ENCODE assay signal across 8 mouse cellular contexts in the genomic region with DNA sequence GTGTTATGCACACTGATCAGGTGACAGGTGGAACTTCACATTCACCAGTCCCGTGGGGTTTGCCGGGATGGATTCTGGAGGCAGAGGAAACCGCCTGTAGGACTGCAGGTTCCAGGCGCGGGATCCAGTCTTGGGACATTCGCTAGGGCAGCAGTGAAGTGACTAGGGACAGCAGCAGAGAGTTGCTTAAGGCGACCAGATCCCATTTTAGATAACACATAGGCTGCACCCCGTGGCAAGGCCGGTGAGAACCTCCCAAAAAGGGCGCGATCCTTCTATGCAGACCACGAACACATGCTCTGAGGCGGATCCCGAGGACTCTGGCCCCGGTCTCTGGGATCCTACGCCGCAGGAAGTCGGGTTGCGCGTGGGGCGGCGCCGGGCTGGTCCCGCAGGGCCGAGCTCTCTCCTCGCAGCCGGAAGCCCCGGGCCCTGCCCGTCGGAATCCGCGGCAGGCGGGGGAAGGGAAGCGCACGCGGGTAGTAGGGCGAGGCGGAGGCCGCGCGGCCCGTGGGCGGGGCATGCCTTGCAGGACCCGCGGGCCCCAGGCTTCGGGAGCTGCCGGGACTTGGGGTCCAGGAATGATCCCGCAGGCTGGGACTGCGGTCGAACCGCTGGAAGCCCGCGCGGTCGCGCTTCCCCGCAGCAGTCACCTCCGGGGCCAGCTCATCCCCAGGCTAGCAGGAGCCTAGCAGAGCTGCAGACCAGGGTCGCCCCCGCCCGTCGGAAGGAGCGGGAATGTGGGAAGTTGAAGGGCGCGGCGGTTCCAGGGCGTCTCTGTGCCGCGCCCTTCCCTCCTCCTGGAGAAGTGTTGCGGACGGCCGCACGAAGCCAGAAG.
DNase-seq lines count a peak whose midpoint lies in the region; ATAC-seq and TF ChIP-seq lines count a peak whose summit lies in the region.

No protein-coding gene starts in this region.

- peak overlapping the region; percentile 60; the same call in 1 of the 2 replicates for H3K4me3 ChIP-seq in G1E (ENCODE audit: low read depth, low read length)
- H3K4me3 ChIP-seq in gastrocnemius, adult 2 months = peak overlapping the region; percentile 83
- H3K4me3 ChIP-seq in hindbrain, embryonic 15.5 days = peak overlapping the region; percentile 43

- H3K36me3 ChIP-seq in G1E (replicated peaks) = peaks cover 34% of the 10 kb centered on the region
- peaks cover under 1% of the 10 kb centered on the region for H3K36me3 ChIP-seq in hindbrain, embryonic 15.5 days

- WGBS in hindbrain, embryonic 15.5 days = 5% methylated on average over 72 of the region's 73 CpGs

- intact Hi-C loops in gastrocnemius, adult 2 months (cut with DNase I) = no loop called here
- intact Hi-C loops in left cerebral cortex, postnatal 36 days (cut with DNase I) = loop anchor here (5.0 kb wide), 2 partner anchors 53 to 97 kb away; a partner anchor contains a TSS

- no peak for ATAC-seq in G1E (ENCODE audit: extremely low read depth, insufficient number of reproducible peaks, low FRiP score, poor library complexity, severe bottlenecking)
- peak; percentile 71 for ATAC-seq in hindbrain, embryonic 15.5 days (ENCODE audit: low FRiP score, low read depth)
- ATAC-seq in megakaryocyte-erythroid progenitor cell, adult 5-6 weeks (replicated peaks; ENCODE audit: low FRiP score, low TSS enrichment, poor library complexity, severe bottlenecking) = peak; percentile 28

- H3K9me3 ChIP-seq in G1E (replicated peaks) = peaks cover 10% of the 10 kb centered on the region; the same call in 1 of the 2 replicates
- no peaks in the 10 kb centered on the region for H3K9me3 ChIP-seq in hindbrain, embryonic 15.5 days

- peak; percentile 56 for DNase-seq in G1E (ENCODE audit: low spot score)
- DNase-seq in cerebellum, adult 9-10 months = peak; percentile 62
- peak; percentile 95 for DNase-seq in gastrocnemius, adult 2 months
- DNase-seq in left cerebral cortex, postnatal 36 days (ENCODE audit: low spot score in 2 of 2) = peak; percentile 69 to 70
- peak; percentile 70 for DNase-seq in right cerebral cortex, postnatal 14 days
- peak; percentile 94 for DNase-seq in urinary bladder, postnatal 14 days (ENCODE audit: low spot score)

- no peak for TF ChIP-seq CTCF in G1E (IDR thresholded peaks at IDR 0.05; ENCODE audit: low read depth, low read length)
- no peak for TF ChIP-seq CTCF in gastrocnemius, adult 2 months (IDR thresholded peaks at IDR 0.05)

- peak overlapping the region; percentile 93 for H3K27ac ChIP-seq in gastrocnemius, adult 2 months
- peak overlapping the region; percentile 14; the same call in 1 of the 2 replicates for H3K27ac ChIP-seq in hindbrain, embryonic 15.5 days (replicated peaks)

- H3K4me1 ChIP-seq in G1E (ENCODE audit: insufficient read depth, low read depth, low read length) = peaks cover 36% of the 10 kb centered on the region
- H3K4me1 ChIP-seq in hindbrain, embryonic 15.5 days (replicated peaks) = peaks cover 26% of the 10 kb centered on the region

- peak overlapping the region; percentile 55 for H3K9ac ChIP-seq in hindbrain, embryonic 15.5 days

- peaks cover 56% of the 10 kb centered on the region for H3K27me3 ChIP-seq in G1E (ENCODE audit: insufficient read depth, low read length)
- no peaks in the 10 kb centered on the region for H3K27me3 ChIP-seq in hindbrain, embryonic 15.5 days

- H3K4me2 ChIP-seq in hindbrain, embryonic 15.5 days = peak overlapping the region; percentile 89
